Mouse (Mus musculus): ENCODE measurements at regions not wholly inside any gene's neighbourhood (a gene's known extent, or its start where the extent isn't known, plus 50 kb on each side); places are given as distances from the start of the nearest gene placed in this dataset.

- DNase-seq (ENCODE audit: low read depth, low spot score) = no peak
- H3K36me3 ChIP-seq (ENCODE audit: control insufficient read depth, insufficient read depth, low read length, poor library complexity, severe bottlenecking) = no peaks in the 10 kb centered on the region
- H3K9me3 ChIP-seq (ENCODE audit: control insufficient read depth, insufficient read depth, low read depth, low read length) = no peaks in the 10 kb centered on the region
- H3K9ac ChIP-seq (ENCODE audit: insufficient read depth, low read depth, low read length, poor library complexity, severe bottlenecking) = no peak overlapping the region
- no peaks in the 10 kb centered on the region for H3K4me1 ChIP-seq (ENCODE audit: control insufficient read depth in 2 of 2, insufficient read depth in 2 of 2, low read length in 2 of 2, poor library complexity in 1 of 2)
- H3K27ac ChIP-seq (ENCODE audit: insufficient read depth, low read depth, low read length, poor library complexity, severe bottlenecking) = no peak overlapping the region
- in situ Hi-C loops (cut with MboI; ENCODE audit: low sequenced_read_pairs in 2 of 2, unreplicated experiment in 2 of 2) = no loop called here
- TF ChIP-seq ZC3H11A (IDR thresholded peaks at IDR 0.05; ENCODE audit: borderline replicate concordance, low read depth, low read length) = no peak
- no peak for TF ChIP-seq MAFK (IDR thresholded peaks at IDR 0.05; ENCODE audit: insufficient read depth, low read depth, low read length)
- TF ChIP-seq HCFC1 (IDR thresholded peaks at IDR 0.05; ENCODE audit: borderline replicate concordance, insufficient read depth, low read length) = no peak
- TF ChIP-seq ZNF384 (IDR thresholded peaks at IDR 0.05; ENCODE audit: low read depth, low read length) = no peak
- TF ChIP-seq CHD2 (IDR thresholded peaks at IDR 0.05; ENCODE audit: low read depth, low read length) = no peak
- H3K4me3 ChIP-seq (ENCODE audit: insufficient read depth in 1 of 2, low read depth in 1 of 2, low read length in 2 of 2, poor library complexity in 1 of 2, severe bottlenecking in 1 of 2) = no peak overlapping the region
These were observed 133.7 kb upstream of the Crbn start for GRCm38 (mm10) chr6:106933584-106933983.

- H3K9ac ChIP-seq (ENCODE audit: insufficient read depth, low read depth, low read length, poor library complexity, severe bottlenecking) = no peak overlapping the region
- no peak for DNase-seq (ENCODE audit: low read depth, low spot score)
- H3K27ac ChIP-seq (ENCODE audit: insufficient read depth, low read depth, low read length, poor library complexity, severe bottlenecking) = no peak overlapping the region
- in situ Hi-C loops (cut with MboI; ENCODE audit: low sequenced_read_pairs in 2 of 2, unreplicated experiment in 2 of 2) = no loop called here
- H3K4me1 ChIP-seq (ENCODE audit: control insufficient read depth in 2 of 2, insufficient read depth in 2 of 2, low read length in 2 of 2, poor library complexity in 1 of 2) = no peaks in the 10 kb centered on the region
- no peak overlapping the region for H3K4me3 ChIP-seq (ENCODE audit: insufficient read depth in 1 of 2, low read depth in 1 of 2, low read length in 2 of 2, poor library complexity in 1 of 2, severe bottlenecking in 1 of 2)
- TF ChIP-seq MAFK (IDR thresholded peaks at IDR 0.05; ENCODE audit: insufficient read depth, low read depth, low read length) (no peak), ZC3H11A (IDR thresholded peaks at IDR 0.05; ENCODE audit: borderline replicate concordance, low read depth, low read length) (no peak), HCFC1 (IDR thresholded peaks at IDR 0.05; ENCODE audit: borderline replicate concordance, insufficient read depth, low read length) (no peak), CHD2 (IDR thresholded peaks at IDR 0.05; ENCODE audit: low read depth, low read length) (no peak), ZNF384 (IDR thresholded peaks at IDR 0.05; ENCODE audit: low read depth, low read length) (no peak)
- H3K9me3 ChIP-seq (ENCODE audit: control insufficient read depth, insufficient read depth, low read depth, low read length) = no peaks in the 10 kb centered on the region
- no peaks in the 10 kb centered on the region for H3K36me3 ChIP-seq (ENCODE audit: control insufficient read depth, insufficient read depth, low read length, poor library complexity, severe bottlenecking)
These were observed 146.5 kb upstream of the Crbn start for GRCm38 (mm10) chr6:106946227-106946927.

DNA sequence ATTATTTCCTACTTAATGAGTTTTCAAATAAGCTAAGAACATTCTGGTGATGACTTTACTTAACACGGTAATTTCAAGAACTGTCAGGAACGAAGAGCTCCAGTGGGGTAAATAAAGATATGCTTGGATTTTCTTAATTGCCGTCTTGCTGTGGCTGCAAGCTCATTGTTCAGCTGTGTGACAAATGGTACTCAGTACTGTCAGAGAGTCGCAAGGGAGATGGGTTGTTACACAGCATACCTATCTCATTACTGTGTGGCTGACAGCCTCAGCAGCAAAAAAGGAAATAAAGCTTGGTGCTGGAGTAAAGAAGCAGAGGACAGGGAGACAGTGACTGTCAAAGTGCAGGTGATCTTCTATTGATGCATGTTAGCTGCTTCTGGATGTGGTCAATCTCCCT is 151.0 kb upstream of the Crbn start:
- Histone ChIP-seq H3K36me3 (ENCODE audit: control insufficient read depth, insufficient read depth, low read length, poor library complexity, severe bottlenecking) (no peaks in the 10 kb centered on the region), H3K4me3 (ENCODE audit: insufficient read depth in 1 of 2, low read depth in 1 of 2, low read length in 2 of 2, poor library complexity in 1 of 2, severe bottlenecking in 1 of 2) (no peak overlapping the region), H3K9ac (ENCODE audit: insufficient read depth, low read depth, low read length, poor library complexity, severe bottlenecking) (no peak overlapping the region), H3K27ac (ENCODE audit: insufficient read depth, low read depth, low read length, poor library complexity, severe bottlenecking) (no peak overlapping the region), H3K9me3 (ENCODE audit: control insufficient read depth, insufficient read depth, low read depth, low read length) (no peaks in the 10 kb centered on the region), H3K4me1 (ENCODE audit: control insufficient read depth in 2 of 2, insufficient read depth in 2 of 2, low read length in 2 of 2, poor library complexity in 1 of 2) (no peaks in the 10 kb centered on the region)
- no peak for TF ChIP-seq CHD2 (IDR thresholded peaks at IDR 0.05; ENCODE audit: low read depth, low read length)
- no peak for TF ChIP-seq MAFK (IDR thresholded peaks at IDR 0.05; ENCODE audit: insufficient read depth, low read depth, low read length)
- TF ChIP-seq HCFC1 (IDR thresholded peaks at IDR 0.05; ENCODE audit: borderline replicate concordance, insufficient read depth, low read length) = no peak
- TF ChIP-seq ZC3H11A (IDR thresholded peaks at IDR 0.05; ENCODE audit: borderline replicate concordance, low read depth, low read length) = no peak
- no peak for TF ChIP-seq ZNF384 (IDR thresholded peaks at IDR 0.05; ENCODE audit: low read depth, low read length)
- in situ Hi-C loops (cut with MboI; ENCODE audit: low sequenced_read_pairs in 2 of 2, unreplicated experiment in 2 of 2) = no loop called here
- no peak for DNase-seq (ENCODE audit: low read depth, low spot score)

DNA sequence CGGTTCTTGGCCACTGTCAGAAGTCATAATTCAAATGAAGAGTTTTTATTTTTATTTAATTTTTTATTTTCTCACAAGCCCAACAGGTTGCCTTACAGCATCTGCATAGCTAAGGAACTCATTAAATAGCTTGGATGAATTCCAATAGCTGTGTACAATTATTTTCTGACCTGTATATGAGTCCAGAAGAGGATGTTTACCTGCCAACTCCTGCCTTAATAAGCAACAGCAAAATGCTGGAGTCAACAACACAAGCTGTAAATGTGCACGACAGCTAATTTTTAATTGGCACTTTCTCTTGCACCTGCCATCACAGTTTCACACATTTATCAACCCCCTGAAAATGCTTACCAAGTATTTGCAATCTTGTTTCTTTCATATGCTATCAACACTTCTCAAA is 161.4 kb upstream of the Crbn start:
- Histone ChIP-seq H3K9ac (ENCODE audit: insufficient read depth, low read depth, low read length, poor library complexity, severe bottlenecking) (no peak overlapping the region), H3K4me3 (ENCODE audit: insufficient read depth in 1 of 2, low read depth in 1 of 2, low read length in 2 of 2, poor library complexity in 1 of 2, severe bottlenecking in 1 of 2) (no peak overlapping the region), H3K27ac (ENCODE audit: insufficient read depth, low read depth, low read length, poor library complexity, severe bottlenecking) (no peak overlapping the region), H3K36me3 (ENCODE audit: control insufficient read depth, insufficient read depth, low read length, poor library complexity, severe bottlenecking) (no peaks in the 10 kb centered on the region), H3K9me3 (ENCODE audit: control insufficient read depth, insufficient read depth, low read depth, low read length) (no peaks in the 10 kb centered on the region), H3K4me1 (ENCODE audit: control insufficient read depth in 2 of 2, insufficient read depth in 2 of 2, low read length in 2 of 2, poor library complexity in 1 of 2) (no peaks in the 10 kb centered on the region)
- no peak for TF ChIP-seq CHD2 (IDR thresholded peaks at IDR 0.05; ENCODE audit: low read depth, low read length)
- TF ChIP-seq ZNF384 (IDR thresholded peaks at IDR 0.05; ENCODE audit: low read depth, low read length) = no peak
- TF ChIP-seq HCFC1 (IDR thresholded peaks at IDR 0.05; ENCODE audit: borderline replicate concordance, insufficient read depth, low read length) = no peak
- TF ChIP-seq ZC3H11A (IDR thresholded peaks at IDR 0.05; ENCODE audit: borderline replicate concordance, low read depth, low read length) = no peak
- TF ChIP-seq MAFK (IDR thresholded peaks at IDR 0.05; ENCODE audit: insufficient read depth, low read depth, low read length) = no peak
- in situ Hi-C loops (cut with MboI; ENCODE audit: low sequenced_read_pairs in 2 of 2, unreplicated experiment in 2 of 2) = no loop called here
- DNase-seq (ENCODE audit: low read depth, low spot score) = no peak
